Mouse (Mus musculus) embryonic facial prominence, embryonic 14.5 days (tissue): ENCODE data around the gene Htr7. TPM values are rescaled to one million over a fixed set of nuclear protein-coding genes. Genes with fewer than 3 reads are reported as not detected.

Experiments
- polyA plus RNA-seq: library from polyadenylated mRNA; unstranded; fragments of >200 nt; fragmentation: Nextera tagmentation; extraction: Ambion mirVana; gene quantifications from 2 replicates; pipeline ENCODE4 v1.2.1, GENCODE M21; 2014

Htr7 gene
- polyA plus RNA-seq, 1 experiment from 2014 or later: 0.78 TPM

Other genes starting within 250 kb of the Htr7 start
- 54.4 and 70.1 TPM in 2 replicates for gene Rpp30, start 26.2 kb upstream of the Htr7 start, polyA plus RNA-seq
- 6.5 and 8.4 TPM in 2 replicates for gene Ankrd1, start 62.6 kb upstream of the Htr7 start, polyA plus RNA-seq